Mouse (Mus musculus): ENCODE measurements around the gene Mnat1. TPM values are rescaled to one million over a fixed set of nuclear protein-coding genes. Genes with fewer than 3 reads are reported as not detected.

Mnat1 gene
- total and polyA plus RNA-seq, 3 experiments = 39.4 to 69.0 (median 64.2) TPM

GRCm38 (mm10) chr12:73231552-73231951 is 108.0 kb downstream of the Mnat1 start:
- H3K9ac ChIP-seq (ENCODE audit: insufficient read depth, low read depth) = no peak overlapping the region
- no peak overlapping the region for H3K4me3 ChIP-seq (replicated peaks in 1 of 3; ENCODE audit: low read depth in 2 of 3, low read length in 2 of 3, poor library complexity in 1 of 3)
- H3K4me1 ChIP-seq (ENCODE audit: control insufficient read depth in 1 of 2, insufficient read depth in 2 of 2) = peaks cover 2 to 21% of the 10 kb centered on the region in 2 experiments; a peak in 2 of 4 replicates
- TF ChIP-seq MXI1 (IDR thresholded peaks at IDR 0.05; ENCODE audit: low read depth, low read length) (no peak), POLR2A (IDR thresholded peaks at IDR 0.05; ENCODE audit: low read depth, low read length) (no peak), HCFC1 (IDR thresholded peaks at IDR 0.05; ENCODE audit: low read depth, low read length) (no peak), NELFE (IDR thresholded peaks at IDR 0.05; ENCODE audit: low read depth, low read length) (no peak)
- in situ Hi-C loops (cut with MboI; ENCODE audit: low pct_ligation_motif_present, low pct_unique_long_range_greater_than_20kb, low sequenced_read_pairs) (no loop called here), dilution Hi-C loops (cut with MboI; ENCODE audit: extremely low pct_ligation_motif_present, extremely low pct_unique_long_range_greater_than_20kb, low sequenced_read_pairs) (no loop called here)
- H3K9me3 ChIP-seq (replicated peaks; ENCODE audit: low read length) = peaks cover 3% of the 10 kb centered on the region
- no peak overlapping the region for H3K4me2 ChIP-seq (ENCODE audit: insufficient read depth, low read depth, poor library complexity, severe bottlenecking)
- H3K36me3 ChIP-seq (replicated peaks in 1 of 2; ENCODE audit: control insufficient read depth in 1 of 2, insufficient read depth in 1 of 2, low read length in 1 of 2) = peaks cover 0 to 14% of the 10 kb centered on the region in 2 experiments
- no peaks in the 10 kb centered on the region for H3K27me3 ChIP-seq (replicated peaks)
- H3K27ac ChIP-seq (ENCODE audit: insufficient read depth, low read depth) = no peak overlapping the region
- no peak for DNase-seq (ENCODE audit: extremely low read depth)
- peaks cover 3% of the 10 kb centered on the region; the same call in 1 of the 2 replicates for H3K79me2 ChIP-seq (replicated peaks; ENCODE audit: control insufficient read depth, extremely low read depth, insufficient read depth, poor library complexity, severe bottlenecking)

- Histone ChIP-seq H3K27ac (ENCODE audit: insufficient read depth, low read depth) (no peak overlapping the region), H3K9me3 (replicated peaks; ENCODE audit: low read length) (peaks cover 3% of the 10 kb centered on the region), H3K79me2 (replicated peaks; ENCODE audit: control insufficient read depth, extremely low read depth, insufficient read depth, poor library complexity, severe bottlenecking) (peaks cover 3% of the 10 kb centered on the region; the same call in 1 of the 2 replicates), H3K9ac (ENCODE audit: insufficient read depth, low read depth) (no peak overlapping the region), H3K27me3 (replicated peaks) (no peaks in the 10 kb centered on the region), H3K36me3 (replicated peaks in 1 of 2; ENCODE audit: control insufficient read depth in 1 of 2, insufficient read depth in 1 of 2, low read length in 1 of 2) (peaks cover 0 to 20% of the 10 kb centered on the region in 2 experiments), H3K4me2 (ENCODE audit: insufficient read depth, low read depth, poor library complexity, severe bottlenecking) (no peak overlapping the region; the same call in 1 of the 2 replicates), H3K4me3 (replicated peaks in 1 of 3; ENCODE audit: low read depth in 2 of 3, low read length in 2 of 3, poor library complexity in 1 of 3) (no peak overlapping the region), H3K4me1 (ENCODE audit: control insufficient read depth in 1 of 2, insufficient read depth in 2 of 2) (peaks cover 2 to 21% of the 10 kb centered on the region in 2 experiments; a peak in 2 of 4 replicates)
- in situ Hi-C loops (cut with MboI; ENCODE audit: low pct_ligation_motif_present, low pct_unique_long_range_greater_than_20kb, low sequenced_read_pairs) = no loop called here
- dilution Hi-C loops (cut with MboI; ENCODE audit: extremely low pct_ligation_motif_present, extremely low pct_unique_long_range_greater_than_20kb, low sequenced_read_pairs) = no loop called here
- TF ChIP-seq POLR2A (IDR thresholded peaks at IDR 0.05; ENCODE audit: low read depth, low read length) (no peak), MAFK (IDR thresholded peaks at IDR 0.05; ENCODE audit: insufficient replicate concordance, low read length) (peak; percentile 55; the same call in 1 of the 2 replicates)
- no peak for DNase-seq (ENCODE audit: extremely low read depth)
These were observed 109.1 kb downstream of the Mnat1 start for GRCm38 (mm10) chr12:73232586-73232985.

GRCm38 (mm10) chr12:73241960-73242359 is 118.4 kb downstream of the Mnat1 start:
- 0 out of 2 replicates have a peak, but pooled peaks cover 4% of the 10 kb centered on the region for H3K79me2 ChIP-seq (replicated peaks; ENCODE audit: control insufficient read depth, extremely low read depth, insufficient read depth, poor library complexity, severe bottlenecking)
- dilution Hi-C loops (cut with MboI; ENCODE audit: extremely low pct_ligation_motif_present, extremely low pct_unique_long_range_greater_than_20kb, low sequenced_read_pairs) (no loop called here), in situ Hi-C loops (cut with MboI; ENCODE audit: low pct_ligation_motif_present, low pct_unique_long_range_greater_than_20kb, low sequenced_read_pairs) (no loop called here)
- H3K4me1 ChIP-seq (ENCODE audit: control insufficient read depth in 1 of 2, insufficient read depth in 2 of 2) = peaks cover 2 to 35% of the 10 kb centered on the region in 2 experiments; a peak in 3 of 4 replicates
- no peaks in the 10 kb centered on the region for H3K9me3 ChIP-seq (replicated peaks; ENCODE audit: low read length)
- H3K4me2 ChIP-seq (ENCODE audit: insufficient read depth, low read depth, poor library complexity, severe bottlenecking) = no peak overlapping the region
- H3K27me3 ChIP-seq (replicated peaks) = no peaks in the 10 kb centered on the region
- no peak overlapping the region for H3K4me3 ChIP-seq (replicated peaks in 1 of 3; ENCODE audit: low read depth in 2 of 3, low read length in 2 of 3, poor library complexity in 1 of 3)
- no peak overlapping the region for H3K9ac ChIP-seq (ENCODE audit: insufficient read depth, low read depth)
- no peak for TF ChIP-seq USF2 (conservative IDR thresholded peaks at IDR 0.05; ENCODE audit: low read depth, low read length)
- no peak for TF ChIP-seq E2F4 (IDR thresholded peaks at IDR 0.05; ENCODE audit: insufficient replicate concordance, low read depth, low read length)
- TF ChIP-seq CHD1 (IDR thresholded peaks at IDR 0.05; ENCODE audit: low read depth, low read length) = no peak
- TF ChIP-seq ZNF384 (IDR thresholded peaks at IDR 0.05; ENCODE audit: low read depth, low read length) = no peak
- no peak for TF ChIP-seq MXI1 (IDR thresholded peaks at IDR 0.05; ENCODE audit: low read depth, low read length)
- DNase-seq (ENCODE audit: extremely low read depth) = no peak
- H3K36me3 ChIP-seq (replicated peaks in 1 of 2; ENCODE audit: control insufficient read depth in 1 of 2, insufficient read depth in 1 of 2, low read length in 1 of 2) = peaks cover 0 to 13% of the 10 kb centered on the region in 2 experiments
- no peak overlapping the region for H3K27ac ChIP-seq (ENCODE audit: insufficient read depth, low read depth)
